Mouse (Mus musculus): ENCODE data around the gene Oas1g.
"Not testable (repeated sequence)": the region's sequence is repeated elsewhere in the genome, so short reads cannot be mapped to it uniquely, and the experiment has no call there.

Oas1g gene

DNA sequence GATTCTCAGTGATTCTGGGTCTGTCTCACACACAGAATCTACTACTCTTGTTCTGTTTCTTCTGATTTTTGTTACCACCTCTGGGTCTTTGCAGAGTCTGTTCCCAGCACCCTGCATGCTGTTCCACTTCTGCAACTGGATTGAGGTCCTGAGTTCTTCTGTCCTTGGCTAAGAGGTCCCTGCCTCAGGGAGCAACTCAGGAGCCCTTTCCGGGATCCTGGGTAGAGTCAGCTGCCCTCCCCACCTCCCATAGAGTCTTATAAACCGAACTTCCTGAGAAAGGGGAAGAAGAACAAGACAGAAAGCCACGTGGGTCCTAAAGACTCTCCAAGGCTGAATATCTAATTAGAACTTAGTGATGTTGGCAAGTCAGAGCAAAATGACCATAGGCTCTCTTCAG is 3.6 kb upstream of the Oas1g start:
- DNase-seq (ENCODE audit: low read depth, low spot score): no peak

DNA sequence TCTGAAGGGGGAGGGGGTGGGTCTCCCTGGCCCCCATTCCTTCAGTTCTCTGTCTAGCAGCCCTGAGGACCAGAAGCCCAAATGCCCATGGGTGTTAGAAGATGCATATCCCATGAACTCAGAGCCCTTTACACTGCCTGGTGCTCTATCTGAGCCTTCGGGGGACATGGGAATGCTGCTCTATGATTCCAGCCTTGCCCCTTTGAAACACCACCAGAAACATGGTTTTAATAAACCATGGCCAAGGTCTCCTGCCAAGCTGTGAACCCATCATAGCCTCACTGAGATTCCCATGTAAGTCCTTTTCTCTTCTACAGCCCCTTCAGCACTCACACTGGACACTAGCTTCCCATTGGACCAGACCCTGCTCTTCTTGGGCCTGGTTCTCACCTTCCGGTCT is 2.6 kb upstream of the Oas1g start:
- DNase-seq (ENCODE audit: low read depth, low spot score): no peak

- peak; percentile 59 for DNase-seq (ENCODE audit: low read depth, low spot score)
Observed at GRCm38 (mm10) chr5:120888294-120888815, 942 bp upstream of the Oas1g start.

- no peak for DNase-seq (ENCODE audit: low read depth, low spot score)
Observed at GRCm38 (mm10) chr5:120887831-120888230, 418 bp upstream of the Oas1g start.

- DNase-seq (ENCODE audit: low read depth, low spot score): not testable (repeated sequence)
Observed at GRCm38 (mm10) chr5:120881681-120882080, 5.7 kb downstream of the Oas1g start.

GRCm38 (mm10) chr5:120878803-120879202 is 8.6 kb downstream of the Oas1g start:
- DNase-seq (ENCODE audit: low read depth, low spot score): not testable (repeated sequence)

GRCm38 (mm10) chr5:120877407-120877806 is 10.0 kb downstream of the Oas1g start:
- DNase-seq (ENCODE audit: low read depth, low spot score): not testable (repeated sequence)

GRCm38 (mm10) chr5:120876839-120877238 is 10.6 kb downstream of the Oas1g start:
- DNase-seq (ENCODE audit: low read depth, low spot score): not testable (repeated sequence)

DNA sequence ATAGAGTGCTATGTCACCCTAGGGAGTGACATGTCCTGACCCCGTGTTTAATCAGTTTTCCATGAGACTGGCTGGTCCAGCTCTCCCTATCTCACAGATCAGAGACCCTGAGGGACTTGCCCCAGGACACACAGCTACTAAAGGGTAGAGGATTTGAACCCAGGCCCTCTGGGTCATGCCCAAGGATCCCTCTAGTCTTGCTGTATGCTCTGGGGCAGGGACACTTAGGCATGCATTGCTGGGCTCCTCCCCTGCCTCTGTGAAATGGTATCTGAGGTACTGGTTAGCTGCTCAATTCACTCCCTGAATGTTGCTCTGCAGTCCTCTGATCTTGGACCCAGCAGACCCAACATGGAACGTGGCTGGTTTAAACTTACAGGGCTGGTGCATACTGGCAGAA is 15.9 kb downstream of the Oas1g start:
- no peak for DNase-seq (ENCODE audit: low read depth, low spot score)

GRCm38 (mm10) chr5:120870782-120871181 is 16.6 kb downstream of the Oas1g start:
- no peak for DNase-seq (ENCODE audit: low read depth, low spot score)

GRCm38 (mm10) chr5:120870081-120870480 is 17.3 kb downstream of the Oas1g start:
- DNase-seq (ENCODE audit: low read depth, low spot score): no peak

GRCm38 (mm10) chr5:120869436-120870015 is 17.9 kb downstream of the Oas1g start:
- DNase-seq (ENCODE audit: low read depth, low spot score): no peak

DNA sequence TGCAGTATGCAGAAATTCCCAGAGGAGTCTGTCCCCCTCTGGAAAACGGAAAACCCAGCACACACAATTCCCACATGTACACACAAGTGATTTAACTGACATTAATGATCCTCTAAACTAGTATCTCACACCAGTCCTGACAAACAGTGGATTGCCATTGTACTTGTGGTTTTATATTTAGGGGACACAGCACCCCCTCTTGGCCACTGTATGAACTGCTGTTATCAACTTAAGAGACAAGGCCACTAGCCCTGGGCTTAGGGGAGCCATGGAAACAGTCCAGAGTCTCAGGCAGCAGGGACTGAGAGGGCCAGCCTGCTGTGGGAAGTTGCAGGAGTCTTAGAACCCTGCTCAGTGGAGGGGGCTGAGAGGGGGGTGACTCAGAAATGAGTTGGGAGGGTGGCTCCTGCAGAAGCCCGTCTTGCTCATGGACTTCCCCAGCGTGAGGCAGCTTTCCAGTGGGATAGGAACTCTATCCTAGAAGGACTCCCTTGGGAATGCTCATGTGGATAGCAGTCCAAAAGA is 22.0 kb downstream of the Oas1g start:
- DNase-seq (ENCODE audit: low read depth, low spot score): peak; percentile 28

DNA sequence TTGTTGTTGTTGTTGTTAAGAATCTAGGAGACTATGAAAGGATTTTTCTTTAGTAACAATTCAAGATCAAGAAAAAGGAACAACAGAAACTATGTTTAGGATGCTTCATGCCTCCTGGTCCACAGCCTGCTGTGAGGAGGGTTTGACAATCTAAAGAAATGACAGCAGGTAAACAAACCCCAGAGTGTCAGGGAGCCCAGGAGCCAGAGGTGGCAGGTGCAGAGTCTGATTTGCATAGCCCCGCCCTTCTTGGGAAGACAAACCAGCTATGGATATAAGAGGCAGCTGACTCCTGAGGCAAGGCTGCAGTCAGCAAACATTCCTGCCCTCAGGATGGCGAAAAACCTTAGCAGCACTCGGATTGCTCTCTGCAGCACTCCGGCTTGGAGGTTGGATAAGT is 26.3 kb downstream of the Oas1g start, which contains the start of gene Oas1h:
TSS of gene Oas1h (plus strand) at position 301 of the 400 bp plus-strand sequence.
- no peak for DNase-seq (ENCODE audit: low read depth, low spot score)

GRCm38 (mm10) chr5:120859241-120859640 is 28.2 kb downstream of the Oas1g start:
- no peak for DNase-seq (ENCODE audit: low read depth, low spot score)

DNA sequence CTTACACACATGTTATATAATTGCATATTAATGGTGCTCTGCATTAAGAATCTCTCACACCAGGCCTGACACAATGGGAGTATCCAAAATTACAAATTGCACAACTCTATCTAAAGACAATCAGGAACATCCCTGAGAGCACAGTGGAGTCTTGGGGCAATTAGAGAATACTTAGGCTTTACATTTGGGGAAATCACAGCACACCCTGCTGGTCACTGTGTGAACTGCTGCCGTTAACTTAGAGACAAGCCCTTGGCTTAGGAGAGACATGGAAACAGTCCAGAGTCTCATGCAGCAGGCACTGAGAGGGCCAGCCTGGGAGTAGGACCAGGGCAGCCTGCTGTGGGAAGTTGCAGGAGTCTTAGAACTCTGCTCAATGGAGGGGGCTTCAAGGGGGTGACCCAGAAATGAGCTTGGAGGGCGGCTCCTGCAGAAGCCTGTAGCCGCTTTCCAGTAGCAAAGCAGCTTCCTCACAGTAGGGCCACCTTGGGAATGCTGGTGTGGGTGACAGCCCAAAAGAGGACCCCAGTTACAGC is 37.7 kb downstream of the Oas1g start:
- peak; percentile 13 for DNase-seq (ENCODE audit: low read depth, low spot score)

GRCm38 (mm10) chr5:120847067-120847466 is 40.3 kb downstream of the Oas1g start, which contains the start of gene Oas1f:
Oas1f (plus strand) TSS chr5:120847367.
- DNase-seq (ENCODE audit: low read depth, low spot score): no peak

DNA sequence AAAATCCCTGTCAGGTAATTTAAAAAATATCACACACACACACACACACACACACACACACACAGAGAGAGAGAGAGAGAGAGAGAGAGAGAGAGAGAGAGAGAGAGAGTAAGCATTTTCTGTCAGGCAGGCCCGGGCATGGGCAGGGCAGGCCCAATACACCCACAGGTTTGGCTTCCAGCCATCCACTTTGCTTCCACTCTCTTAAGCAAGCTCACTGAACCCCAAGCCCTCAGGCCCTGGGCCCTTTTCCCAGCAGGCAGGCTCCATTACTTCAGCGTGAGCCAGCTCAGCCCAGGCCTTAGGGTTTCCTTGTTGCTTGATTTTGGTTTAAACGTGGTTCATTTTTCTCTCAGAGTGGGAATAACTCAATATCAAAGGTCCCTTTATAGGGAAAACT is 42.7 kb downstream of the Oas1g start:
- DNase-seq (ENCODE audit: low read depth, low spot score): no peak

GRCm38 (mm10) chr5:120836731-120837585 is 50.5 kb downstream of the Oas1g start:
- peak; percentile 46 for DNase-seq (ENCODE audit: low read depth, low spot score)

DNA sequence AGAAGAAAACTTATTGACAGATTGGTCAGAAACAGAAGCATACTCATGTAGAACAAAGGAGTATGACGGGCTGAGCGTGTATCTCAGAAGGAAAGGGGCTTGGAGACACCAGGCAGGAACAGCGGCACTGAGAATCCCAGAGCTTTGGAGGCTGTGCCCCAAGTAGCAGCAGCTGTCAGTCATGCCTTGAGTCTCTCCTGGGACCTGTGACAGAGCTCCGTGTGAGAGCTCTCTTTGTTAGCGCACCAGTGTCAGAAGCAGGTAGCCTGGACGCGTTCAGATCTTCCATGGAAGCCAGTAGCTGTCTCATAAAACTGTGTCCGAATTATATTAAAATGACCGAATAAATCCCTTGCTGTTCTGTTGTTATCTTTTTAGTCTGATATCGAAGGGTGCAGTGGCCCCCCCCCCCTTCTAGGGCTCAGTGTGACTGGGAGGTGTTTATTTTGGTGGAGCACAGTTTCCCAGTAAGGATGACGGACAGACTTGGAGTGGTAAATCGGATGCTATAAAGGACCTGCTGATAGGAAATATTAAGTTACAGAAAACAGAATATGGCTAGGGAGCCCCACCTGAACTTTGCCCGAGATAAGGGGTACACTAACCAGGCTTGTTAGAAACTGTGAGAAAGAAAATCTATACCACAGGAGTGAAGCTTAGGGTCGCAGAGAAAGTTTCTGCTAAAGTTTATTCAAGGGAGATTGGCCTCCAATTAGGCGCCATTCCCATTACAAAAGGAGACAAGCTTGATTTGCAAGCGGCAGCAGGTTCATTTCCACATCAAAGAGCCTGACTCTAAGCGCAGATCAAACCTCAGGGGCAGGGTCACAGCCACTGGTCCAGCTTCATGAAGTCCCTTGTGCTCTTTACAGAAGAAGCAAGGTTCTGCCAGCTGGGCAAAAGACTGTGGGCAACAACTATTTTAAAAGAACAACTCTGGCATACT is 53.8 kb downstream of the Oas1g start:
- peak; percentile 20 for DNase-seq (ENCODE audit: low read depth, low spot score)

DNA sequence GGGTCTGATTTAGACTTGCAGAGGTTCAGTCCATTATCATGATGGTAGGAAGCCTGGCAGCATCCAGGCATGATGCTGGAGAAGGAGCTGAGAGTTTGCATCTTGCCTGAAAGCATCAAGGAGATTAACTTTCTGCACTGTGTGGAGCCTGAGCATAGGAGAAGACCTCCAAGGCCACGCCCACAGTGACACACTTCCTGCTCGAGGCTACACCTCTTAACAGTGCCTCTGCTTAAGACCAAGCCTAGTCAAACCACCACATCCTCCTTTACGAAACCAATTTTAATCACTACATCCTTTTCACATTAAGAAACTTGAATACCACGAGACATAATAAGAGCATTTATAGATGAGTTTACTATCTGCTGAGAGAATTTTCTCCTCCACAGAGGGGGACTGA is 56.4 kb downstream of the Oas1g start:
- DNase-seq (ENCODE audit: low read depth, low spot score): no peak

All from WW6 (cell line).